Mouse (Mus musculus) small intestine, adult 2 months (tissue): ENCODE data around the gene Eral1. TPM values are rescaled to one million over a fixed set of nuclear protein-coding genes. Genes with fewer than 3 reads are reported as not detected.

Experiments used
- H3K27ac ChIP-seq: fragments of 200-500 bp; 2 replicates; pipeline ENCODE4 v1.5.1; 2012; ENCODE audit warnings: low read depth, low read length, control low read depth, inconsistent platforms; ENCODE audit not compliant: insufficient read depth
- H3K27me3 ChIP-seq: fragments of 200-500 bp; 2 replicates; pipeline ENCODE4 v1.6.1; 2012; ENCODE audit warnings: mild to moderate bottlenecking, moderate library complexity, low read length, inconsistent platforms; ENCODE audit not compliant: control insufficient read depth, insufficient read depth
- H3K36me3 ChIP-seq: fragments of 200-500 bp; 2 replicates; pipeline ENCODE4 v1.6.1; 2012; ENCODE audit warnings: mild to moderate bottlenecking, low read length, control low read depth, inconsistent platforms; ENCODE audit not compliant: control insufficient read depth, insufficient read depth
- H3K4me1 ChIP-seq: fragments of 200-500 bp; 2 replicates; pipeline ENCODE4 v1.6.1; 2012; ENCODE audit warnings: low read length, inconsistent platforms, mixed read lengths; ENCODE audit not compliant: control insufficient read depth, insufficient read depth, insufficient read length
- H3K4me3 ChIP-seq: fragments of 200-500 bp; 2 replicates; pipeline ENCODE4 v1.5.1; 2012; ENCODE audit warnings: low read depth, mild to moderate bottlenecking, control low read depth, inconsistent platforms, low read length, moderate library complexity
- CTCF ChIP-seq: fragments of 200-500 bp; IDR thresholded peaks from 2 replicates; pipeline ENCODE4 v1.5.1; 2012; ENCODE audit warnings: low read depth, mild to moderate bottlenecking, control low read depth, inconsistent platforms, low read length, moderate library complexity, mixed read lengths; ENCODE audit not compliant: insufficient replicate concordance, insufficient read length; ENCODE audit errors: extremely low read depth
- POLR2A ChIP-seq: fragments of 200-500 bp; IDR thresholded peaks from 2 replicates; pipeline ENCODE4 v1.6.1; 2012; ENCODE audit warnings: low read depth, mild to moderate bottlenecking, control low read depth, inconsistent platforms, low read length, moderate library complexity
- WGBS: fragments of 180-500 bp; shearing (Covaris S2); methylation state at CpG from one replicate; pipeline ENCODE4 v1.1.7; 2018; 5-methylcytosine and 5-hydroxymethylcytosine counted together
- polyA plus RNA-seq: library from polyadenylated mRNA; depleted of rRNA; stranded (reverse); fragments of >200 nt; gene quantifications from 2 replicates; pipeline ENCODE4 v1.2.3, GENCODE M21; 2012; rRNA removed

Eral1 gene
- polyA plus RNA-seq, 1 experiment: 17.3 TPM

DNA sequence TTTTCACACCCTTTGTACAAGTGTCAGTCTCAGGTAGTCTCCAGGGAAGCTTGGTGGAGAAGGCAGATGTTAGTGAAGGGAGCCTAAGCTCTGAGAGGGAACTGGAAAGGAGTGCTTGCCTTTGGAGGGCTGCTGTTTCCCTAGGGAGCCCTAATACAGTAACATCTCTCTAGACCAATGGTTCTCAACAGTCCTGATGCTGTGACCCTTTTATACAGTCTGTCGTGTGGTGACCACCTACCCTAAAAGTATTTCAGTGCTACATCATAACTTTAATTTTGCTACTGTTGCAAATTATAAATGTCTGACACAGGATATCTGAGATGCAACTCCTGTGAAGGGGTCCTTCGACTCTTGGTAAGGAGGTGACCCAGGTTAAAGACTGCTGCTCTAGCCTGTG, 49.6 kb downstream of the Eral1 start:
- Histone ChIP-seq H3K4me1 (peaks cover 12% of the 10 kb centered on the region), H3K36me3 (peaks cover 34% of the 10 kb centered on the region), H3K4me3 (no peak overlapping the region), H3K27ac (no peak overlapping the region), H3K27me3 (no peaks in the 10 kb centered on the region)
- WGBS: 80% methylated on average over 2 of the region's 2 CpGs
- TF ChIP-seq POLR2A (no peak), CTCF (no peak)

DNA sequence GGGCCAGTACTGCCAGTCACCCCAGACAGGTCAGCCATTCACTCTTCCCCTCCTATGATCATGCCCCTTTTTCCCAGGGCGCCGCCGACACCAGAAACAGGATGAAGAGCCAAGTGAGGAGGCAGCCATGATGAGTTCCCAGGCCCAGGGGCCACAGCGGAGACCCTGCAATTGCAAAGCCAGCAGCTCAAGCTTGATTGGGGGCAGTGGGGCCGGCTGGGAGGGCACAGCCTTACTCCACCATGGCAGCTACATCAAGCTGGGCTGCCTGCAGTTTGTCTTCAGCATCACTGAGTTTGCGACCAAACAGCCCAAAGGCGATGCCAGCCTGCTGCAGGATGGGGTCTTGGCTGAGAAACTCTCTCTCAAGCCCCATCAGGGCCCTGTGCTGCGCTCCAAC, 50.9 kb downstream of the Eral1 start:
- 91% methylated on average over 8 of the region's 8 CpGs for WGBS
- H3K4me3 ChIP-seq: no peak overlapping the region
- H3K36me3 ChIP-seq: peaks cover 46% of the 10 kb centered on the region
- no peaks in the 10 kb centered on the region for H3K27me3 ChIP-seq
- H3K27ac ChIP-seq: no peak overlapping the region
- peaks cover 12% of the 10 kb centered on the region for H3K4me1 ChIP-seq
- TF ChIP-seq POLR2A (no peak), CTCF (no peak)

DNA sequence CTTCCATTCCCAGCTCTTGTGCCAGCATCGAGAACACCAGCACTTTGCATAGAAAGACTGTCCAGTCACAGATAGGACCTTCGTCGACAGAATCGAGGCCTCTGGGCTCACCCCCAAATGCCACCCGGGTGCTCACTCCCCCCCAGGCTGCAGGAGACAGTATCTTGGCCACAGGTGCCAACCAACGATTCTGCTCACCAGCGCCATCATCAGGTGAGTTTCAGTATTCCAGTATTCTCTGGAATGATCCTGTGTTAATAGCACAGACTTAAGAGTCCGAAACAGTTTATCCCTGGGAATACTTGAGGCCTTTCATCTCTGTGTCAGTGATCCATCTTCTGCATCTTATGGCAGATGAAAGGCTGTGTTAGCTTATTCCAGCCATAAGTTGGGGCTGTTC, 56.6 kb downstream of the Eral1 start:
- no peak overlapping the region for H3K4me3 ChIP-seq
- no peaks in the 10 kb centered on the region for H3K27me3 ChIP-seq
- no peaks in the 10 kb centered on the region for H3K4me1 ChIP-seq
- peak; percentile 39; the same call in 1 of the 2 replicates for TF ChIP-seq CTCF
- no peak for TF ChIP-seq POLR2A
- WGBS: 81% methylated on average over 8 of the region's 8 CpGs
- H3K36me3 ChIP-seq: peaks cover 76% of the 10 kb centered on the region
- H3K27ac ChIP-seq: no peak overlapping the region

Other genes with a start within 250 kb of the Eral1 start
- gene Pipox, start 186.3 kb downstream of the Eral1 start, polyA plus RNA-seq: 7.3 and 13.8 TPM in 2 replicates
- 0.41 and 0.46 TPM in 2 replicates for gene Sez6, start 149.6 kb downstream of the Eral1 start, polyA plus RNA-seq
- gene Phf12, start 97.6 kb downstream of the Eral1 start, polyA plus RNA-seq: 21.7 and 33.0 TPM in 2 replicates
- 3.8 and 3.9 TPM in 2 replicates for gene Dhrs13, start 48.1 kb downstream of the Eral1 start, polyA plus RNA-seq
- gene Flot2, start 42.5 kb downstream of the Eral1 start, polyA plus RNA-seq: 16.2 and 19.7 TPM in 2 replicates
- gene Fam222b, start 14.3 kb upstream of the Eral1 start, polyA plus RNA-seq: 13.1 and 29.2 TPM in 2 replicates
- 50.3 and 99.5 TPM in 2 replicates for gene Traf4, start 85.2 kb upstream of the Eral1 start, polyA plus RNA-seq
- 5.0 and 6.6 TPM in 2 replicates for gene Nek8, start 96.3 kb upstream of the Eral1 start, polyA plus RNA-seq
- gene Tlcd1, start 96.3 kb upstream of the Eral1 start, polyA plus RNA-seq: 15.0 and 15.3 TPM in 2 replicates
- 31.9 and 66.4 TPM in 2 replicates for gene Rpl23a, start 103.2 kb upstream of the Eral1 start, polyA plus RNA-seq
- 12.2 and 13.0 TPM in 2 replicates for gene Rab34, start 108.0 kb upstream of the Eral1 start, polyA plus RNA-seq
- 0.11 TPM in 1 of 2 replicates, not detected in the other for gene Proca1, start 113.0 kb upstream of the Eral1 start, polyA plus RNA-seq
- 91.3 and 125 TPM in 2 replicates for gene Sdf2, start 165.4 kb upstream of the Eral1 start, polyA plus RNA-seq
- gene Supt6, start 165.6 kb upstream of the Eral1 start, polyA plus RNA-seq: 19.2 and 28.5 TPM in 2 replicates
- gene 2610507B11Rik, start 181.4 kb upstream of the Eral1 start, polyA plus RNA-seq: 38.2 and 51.7 TPM in 2 replicates
- 0.14 and 0.18 TPM in 2 replicates for gene BC030499, start 210.5 kb upstream of the Eral1 start, polyA plus RNA-seq
- gene Spag5, start 221.1 kb upstream of the Eral1 start, polyA plus RNA-seq: 5.1 and 7.5 TPM in 2 replicates
- 8.8 and 11.7 TPM in 2 replicates for gene Aldoc, start 242.6 kb upstream of the Eral1 start, polyA plus RNA-seq
- gene Pigs, start 248.0 kb upstream of the Eral1 start, polyA plus RNA-seq: 47.6 and 70.8 TPM in 2 replicates